Mouse (Mus musculus) layer of hippocampus, adult 18-20 months (tissue): Measurements from ENCODE around the gene Psmc3ip. TPM values are rescaled to one million over a fixed set of nuclear protein-coding genes. Genes with fewer than 3 reads are reported as not detected.
A peak's percentile ranks its signal among the peaks of the same experiment; 100 is the strongest.

ENCODE experiments used
- DNase-seq, 2 experiments: peaks; one replicate each; pipeline ENCODE4 v3.0.0; 2022; ENCODE audit warnings: low spot score in 2 of 2
- total RNA-seq, 2 experiments: library from RNA; stranded (reverse); gene quantifications; 2 replicates each; pipeline ENCODE4 v1.2.3; 2021

Psmc3ip gene
- total RNA-seq, 2 experiments from 2014 or later = 3.4 to 5.4 TPM

DNA sequence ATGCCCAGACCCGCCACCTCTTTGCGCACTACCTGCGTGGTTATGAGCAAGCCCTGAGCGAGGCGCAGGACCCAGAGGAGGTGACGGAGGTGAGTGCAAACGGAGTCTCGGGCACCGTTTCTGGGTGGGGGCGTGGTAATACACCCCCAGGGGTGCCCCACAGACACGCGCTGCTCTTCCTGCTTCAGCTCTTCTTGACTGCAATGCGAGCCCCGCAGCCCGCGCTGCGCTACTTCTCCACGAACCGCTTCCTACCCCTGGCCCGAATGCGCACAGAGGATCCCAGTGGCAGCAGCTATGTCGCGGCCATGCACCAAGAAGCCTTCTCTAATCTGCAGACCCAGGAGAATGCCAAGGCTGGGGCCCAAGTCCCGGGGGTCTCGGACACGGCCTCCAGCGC, 15.5 kb downstream of the Psmc3ip start:
- no peak for DNase-seq

GRCm38 (mm10) chr11:101078121-101078520, 17.1 kb downstream of the Psmc3ip start, which contains the start of gene Hsd17b1:
Gene Hsd17b1 (plus strand): TSS chr11:101078411.
- no peak for DNase-seq

DNA sequence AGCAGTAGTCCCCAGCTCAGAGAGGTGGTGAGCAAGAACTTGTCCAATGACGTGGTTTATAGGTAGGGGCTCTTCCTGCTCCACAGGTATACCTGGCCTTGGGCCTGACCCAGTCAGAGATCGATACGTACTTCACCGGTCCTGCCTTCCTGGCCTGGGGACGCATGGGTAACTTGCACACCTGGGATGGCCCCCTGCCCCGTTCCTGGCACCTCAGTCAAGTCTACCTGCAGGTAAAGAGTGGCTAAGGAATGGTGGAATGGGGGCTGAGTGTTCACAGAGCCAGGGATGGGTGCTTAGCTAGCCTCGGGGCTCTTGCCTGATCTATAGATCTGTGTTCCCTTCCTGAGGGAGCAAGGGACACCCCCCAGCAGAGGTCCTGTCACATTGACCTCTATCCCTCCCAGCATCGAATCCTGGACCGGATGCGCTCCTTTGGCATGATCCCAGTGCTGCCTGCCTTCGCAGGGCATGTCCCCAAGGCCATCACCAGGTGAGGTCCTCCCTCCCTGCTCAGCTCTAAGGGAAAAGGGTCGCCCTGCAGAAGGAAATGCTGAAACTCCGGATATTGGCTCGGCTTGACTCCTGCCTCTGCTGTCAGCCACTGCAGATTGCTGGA, 23.3 kb downstream of the Psmc3ip start:
- DNase-seq = no peak

DNA sequence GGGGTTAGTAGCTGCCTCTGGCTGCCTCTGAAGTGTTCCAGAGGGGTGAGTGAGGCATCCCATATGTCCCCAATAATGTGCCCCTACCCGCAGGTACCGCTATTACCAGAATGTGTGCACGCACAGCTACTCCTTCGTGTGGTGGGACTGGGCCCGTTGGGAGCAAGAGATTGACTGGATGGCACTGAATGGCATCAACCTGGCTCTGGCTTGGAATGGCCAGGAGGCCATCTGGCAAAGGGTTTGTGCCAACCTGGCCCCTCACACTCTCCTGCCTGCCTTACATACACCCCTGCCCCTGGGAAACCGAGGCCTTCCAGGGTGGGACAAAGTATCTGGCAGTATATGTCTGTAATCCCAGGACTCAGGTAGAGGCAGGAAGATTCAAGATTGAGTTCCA, 24.2 kb downstream of the Psmc3ip start:
- DNase-seq = no peak

GRCm38 (mm10) chr11:101070189-101070527, 25.1 kb downstream of the Psmc3ip start:
- no peak for DNase-seq

DNA sequence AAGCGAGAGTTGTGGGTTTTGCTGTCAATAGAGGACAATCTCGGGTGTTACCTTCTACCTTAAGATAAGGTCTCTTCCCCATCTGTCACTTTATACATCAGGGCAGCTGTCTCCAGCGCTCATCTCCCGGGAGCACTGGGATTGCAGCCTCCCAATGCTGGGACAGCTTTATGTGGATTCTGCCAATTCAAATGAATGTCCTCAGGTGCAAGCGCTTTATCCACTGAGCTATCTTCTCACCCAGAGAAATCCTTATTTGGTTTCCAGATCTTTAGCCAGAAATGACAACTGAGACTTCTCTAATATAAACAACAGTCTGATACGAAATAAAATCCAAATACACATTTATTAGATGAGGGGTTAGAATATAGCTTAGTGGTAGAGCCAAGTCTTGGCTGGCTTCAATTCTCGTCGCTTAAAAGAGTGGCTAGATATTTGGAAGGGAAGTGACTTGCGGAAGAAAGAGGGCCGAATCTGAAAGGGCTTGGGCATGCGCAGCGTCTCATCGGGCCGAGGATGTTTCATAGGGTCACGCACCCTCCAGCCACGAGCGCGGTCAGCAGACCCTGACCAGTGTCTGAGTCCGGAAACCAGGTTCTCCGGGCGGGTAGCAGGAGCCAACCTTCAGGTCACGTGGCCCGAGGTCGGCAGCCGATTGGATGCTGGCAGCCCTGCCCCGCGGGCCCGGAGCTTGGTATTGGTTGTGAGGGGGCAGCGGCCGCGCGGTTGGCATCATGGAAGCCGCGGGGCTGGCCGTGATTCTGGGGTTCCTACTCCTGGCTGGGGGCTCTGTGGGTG, 25.6 kb downstream of the Psmc3ip start, which contains the start of gene Naglu:
Gene Naglu (plus strand): TSS at position 622 of the 798 bp plus-strand sequence.
- peak; percentile 93 to 96 for DNase-seq

- peak; percentile 67 to 84 for DNase-seq
Observed at GRCm38 (mm10) chr11:101066549-101067412, 28.5 kb downstream of the Psmc3ip start.

GRCm38 (mm10) chr11:101065002-101065401, 30.2 kb downstream of the Psmc3ip start:
- no peak for DNase-seq

DNA sequence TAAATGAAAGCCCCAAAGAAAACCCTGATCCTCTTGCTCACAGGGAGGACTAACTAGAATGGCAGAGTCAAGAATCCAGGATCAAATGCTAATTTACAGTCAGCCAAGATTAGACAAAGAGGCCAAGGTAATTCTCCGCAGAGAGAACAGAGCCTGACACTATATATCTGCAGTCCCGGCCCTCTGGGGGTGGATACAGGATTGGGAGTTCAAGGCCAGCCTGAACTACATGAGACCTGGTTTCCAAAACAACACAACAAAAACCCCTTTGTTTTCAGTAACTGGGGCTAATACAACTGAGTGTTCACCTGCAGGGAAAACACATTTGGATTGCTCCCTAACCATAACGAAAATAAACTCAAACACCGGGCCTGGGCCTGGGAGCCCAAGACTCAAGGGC, 30.8 kb downstream of the Psmc3ip start:
- DNase-seq = no peak

- DNase-seq = peak; percentile 61 to 78
Observed at GRCm38 (mm10) chr11:101063676-101064327, 31.4 kb downstream of the Psmc3ip start.

GRCm38 (mm10) chr11:101062971-101063675, 32.1 kb downstream of the Psmc3ip start:
- DNase-seq = no peak

GRCm38 (mm10) chr11:101062165-101062884, 32.9 kb downstream of the Psmc3ip start:
- peak; percentile 67 to 78 for DNase-seq

DNA sequence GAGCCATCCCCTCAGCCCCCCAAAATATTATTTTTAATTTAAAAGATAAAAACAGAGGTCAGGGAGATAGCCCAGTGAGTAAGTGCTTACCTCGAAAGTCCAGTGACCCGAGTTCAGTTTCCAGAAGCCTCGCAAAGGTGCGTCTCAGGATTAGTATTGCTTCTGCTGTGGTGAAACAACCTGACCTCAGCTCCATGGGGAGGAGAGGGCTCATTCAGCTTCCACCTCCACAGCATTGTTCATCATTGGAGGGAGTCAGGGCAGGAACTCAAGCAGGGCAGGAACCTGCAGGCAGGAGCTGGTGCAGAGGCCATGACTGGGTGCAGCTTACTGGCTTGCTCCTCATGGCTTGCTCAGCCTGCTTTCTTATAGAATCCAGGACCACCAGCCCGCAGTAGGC, 34.2 kb downstream of the Psmc3ip start:
- no peak for DNase-seq

DNA sequence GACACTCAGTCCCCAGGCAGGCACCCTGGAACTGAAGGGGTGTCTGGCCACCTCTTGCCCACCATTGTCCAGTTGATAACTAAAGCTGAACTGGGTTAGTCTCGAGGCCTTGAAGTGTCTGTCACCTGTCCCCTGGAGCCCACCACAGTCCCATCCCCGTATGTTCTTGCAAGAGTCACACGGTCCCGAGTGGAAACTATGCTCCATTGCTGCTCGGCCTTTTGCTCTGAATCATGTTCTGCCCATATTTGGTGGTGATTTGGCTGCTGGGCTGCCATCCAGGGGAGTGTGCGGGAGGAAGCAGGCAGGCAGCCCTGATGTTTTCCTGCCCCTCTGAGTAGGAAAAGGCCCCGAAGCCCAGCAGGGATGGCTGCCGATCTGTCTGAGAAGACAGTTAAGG, 35.1 kb downstream of the Psmc3ip start:
- DNase-seq = peak; percentile 61 to 74

DNA sequence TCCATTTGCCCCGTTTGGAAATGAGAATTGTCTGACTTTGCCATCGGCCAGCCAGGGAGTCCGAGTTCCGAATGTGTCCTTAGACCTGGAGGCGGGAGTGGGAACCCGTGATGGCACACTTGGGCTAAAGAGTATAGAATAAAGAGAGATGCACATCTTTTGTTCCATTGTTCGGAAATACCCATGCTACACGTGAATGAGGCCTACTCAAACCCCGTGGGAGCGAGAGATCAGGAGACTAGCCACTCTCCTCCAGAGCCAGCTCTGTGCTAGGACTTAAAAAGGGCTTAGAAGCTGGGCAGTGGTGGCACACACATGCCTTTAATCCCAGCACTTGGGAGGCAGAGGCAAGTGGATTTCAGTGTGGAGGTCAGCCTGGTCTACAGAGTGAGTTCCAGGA, 35.8 kb downstream of the Psmc3ip start:
- DNase-seq = no peak

DNA sequence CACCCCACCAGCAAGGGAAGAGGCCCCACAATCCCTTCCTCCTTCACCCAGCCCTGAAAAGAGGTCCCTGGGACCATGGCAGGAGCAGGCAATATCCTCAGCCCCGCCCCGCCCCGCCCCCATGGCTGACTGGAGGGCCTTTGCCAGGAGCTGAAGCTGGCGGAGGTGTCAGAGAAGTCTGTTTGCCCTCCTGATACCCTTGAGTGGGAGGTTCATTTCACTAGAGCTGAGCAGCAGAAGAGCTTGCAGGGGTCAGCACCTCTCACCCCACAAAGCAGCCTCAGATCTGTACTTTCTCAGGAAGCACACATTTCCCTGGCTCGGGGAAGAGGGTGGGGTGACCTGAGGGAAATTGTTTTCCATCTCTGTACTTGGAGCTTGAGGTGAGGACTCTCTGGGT, 36.5 kb downstream of the Psmc3ip start:
- DNase-seq = no peak

- DNase-seq = peak; percentile 73 to 91
Observed at GRCm38 (mm10) chr11:101057860-101058259, 37.4 kb downstream of the Psmc3ip start.

DNA sequence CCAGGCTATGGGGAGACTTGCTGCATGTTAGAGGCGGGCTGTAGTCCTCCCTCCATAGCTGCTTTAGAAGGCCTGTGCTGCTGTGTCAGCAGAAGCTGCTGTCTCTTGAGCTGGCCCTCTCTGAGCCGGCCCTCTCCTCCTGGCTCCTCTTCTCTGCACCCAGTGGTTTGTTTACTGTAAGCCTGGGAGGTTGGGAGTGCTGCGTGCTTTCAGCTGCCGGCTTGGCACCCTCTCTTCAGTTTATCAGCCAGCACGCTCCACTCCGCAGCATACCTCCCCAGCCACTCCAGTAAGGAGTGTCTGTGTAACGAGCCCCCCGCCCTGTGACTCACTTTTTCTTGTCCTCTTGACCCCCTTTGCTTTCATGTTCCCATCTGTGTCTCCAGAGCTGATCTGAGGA, 38.4 kb downstream of the Psmc3ip start:
- DNase-seq = no peak

- DNase-seq = no peak
Observed at GRCm38 (mm10) chr11:101055418-101055817, 39.8 kb downstream of the Psmc3ip start.

DNA sequence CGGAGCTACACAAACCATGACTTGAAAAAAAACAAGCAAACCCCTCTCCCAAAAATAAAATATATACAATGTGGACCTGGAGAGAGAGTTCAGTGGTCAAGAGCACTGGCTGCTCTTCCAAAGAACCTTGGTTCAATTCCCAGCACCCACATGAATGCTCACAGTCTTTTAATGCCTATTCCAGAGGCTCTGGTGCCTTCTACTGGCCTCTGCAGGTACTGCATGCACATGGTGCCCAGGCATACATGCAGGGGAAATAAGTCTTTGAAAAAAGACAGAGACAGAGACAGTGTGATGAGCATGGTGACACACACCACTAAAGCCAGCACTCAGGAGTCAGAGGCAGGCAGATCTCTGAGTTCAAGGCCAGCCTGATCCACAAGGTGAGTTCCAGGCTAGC, 41.3 kb downstream of the Psmc3ip start:
- no peak for DNase-seq
